23 mouse cellular contexts compared by ENCODE assay signal in genomic region chr13:94144451-94144850, GRCm38 (mm10).
DNase-seq lines count a peak whose midpoint lies in the region; ATAC-seq and TF ChIP-seq lines count a peak whose summit lies in the region.
"Had no signal": no experiment of that assay in that cellular context is flagged by ENCODE, and none has a peak within 500 bp of the region (broad histone marks: within the 10 kb centered on the region; RNA-seq: fewer than 3 reads in every experiment).

No protein-coding gene starts in this region.

- no peak for TF ChIP-seq POLR2A in myocyte (IDR thresholded peaks at IDR 0.05; ENCODE audit: insufficient read length, low read depth)

- H3K36me3 ChIP-seq in heart, embryonic 11.5 days (ENCODE audit: control insufficient read depth, insufficient read depth, low read length) = no peaks in the 10 kb centered on the region
- 0 out of 2 replicates have a peak, but pooled peaks cover 3% of the 10 kb centered on the region for H3K36me3 ChIP-seq in kidney, postnatal 0 days (ENCODE audit: insufficient read depth, low read length)
- no peaks in the 10 kb centered on the region for H3K36me3 ChIP-seq in lung, embryonic 15.5 days
- H3K36me3 ChIP-seq in myocyte (ENCODE audit: control insufficient read depth, insufficient read depth) = peaks cover 3% of the 10 kb centered on the region
- H3K36me3 ChIP-seq: embryonic facial prominence, embryonic 13.5 days; G1E; heart, embryonic 12.5 days; hindbrain, embryonic 10.5 days had no signal

- TF ChIP-seq CTCF in kidney, postnatal 0 days (IDR thresholded peaks at IDR 0.05; ENCODE audit: low read depth) = no peak

- no peak overlapping the region for H3ac ChIP-seq in myocyte (ENCODE audit: control insufficient read depth, insufficient read length)

- no peak overlapping the region for H3K4me3 ChIP-seq in heart, embryonic 11.5 days (ENCODE audit: low read depth, low read length)
- no peak overlapping the region for H3K4me3 ChIP-seq in kidney, postnatal 0 days (replicated peaks; ENCODE audit: low read depth, low read length)
- H3K4me3 ChIP-seq in lung, embryonic 15.5 days = no peak overlapping the region
- H3K4me3 ChIP-seq in myocyte = no peak overlapping the region
- H3K4me3 ChIP-seq: embryonic facial prominence, embryonic 13.5 days; forebrain, embryonic 13.5 days; heart, embryonic 12.5 days; hindbrain, embryonic 10.5 days had no signal

- 51% methylated on average over 8 of the region's 8 CpGs for WGBS in heart, embryonic 11.5 days (ENCODE audit: insufficient replicate concordance)
- 38% methylated on average over 8 of the region's 8 CpGs for WGBS in kidney, postnatal 0 days
- WGBS in lung, embryonic 15.5 days = 51% methylated on average over 8 of the region's 8 CpGs

- H3K27ac ChIP-seq in heart, embryonic 11.5 days (ENCODE audit: low read depth, low read length) = no peak overlapping the region
- H3K27ac ChIP-seq in kidney, postnatal 0 days = peak overlapping the region; percentile 75; the same call in 1 of the 2 replicates
- H3K27ac ChIP-seq in lung, embryonic 15.5 days = peak overlapping the region; percentile 83; the same call in 1 of the 2 replicates
- H3K27ac ChIP-seq: embryonic facial prominence, embryonic 13.5 days; forebrain, embryonic 13.5 days; hindbrain, embryonic 10.5 days; hindbrain, embryonic 14.5 days had no signal

- peaks cover 50% of the 10 kb centered on the region for H3K4me1 ChIP-seq in heart, embryonic 11.5 days (ENCODE audit: control insufficient read depth, insufficient read depth, low read length)
- H3K4me1 ChIP-seq in kidney, postnatal 0 days (replicated peaks; ENCODE audit: insufficient read depth, low read length) = peaks cover 49% of the 10 kb centered on the region
- peaks cover 67% of the 10 kb centered on the region for H3K4me1 ChIP-seq in lung, embryonic 15.5 days

- ATAC-seq in heart, embryonic 11.5 days (replicated peaks; ENCODE audit: insufficient number of reproducible peaks, low FRiP score, low TSS enrichment) = no peak
- ATAC-seq in kidney, postnatal 0 days (replicated peaks; ENCODE audit: low FRiP score, low read depth) = no peak
- no peak for ATAC-seq in lung, embryonic 15.5 days (ENCODE audit: borderline replicate concordance, extremely low read depth, low FRiP score, low TSS enrichment)
- ATAC-seq: CD4-positive, CD25-positive, alpha-beta regulatory T cell, adult 4 months; forebrain, embryonic 13.5 days; forebrain, postnatal 0 days had no signal

- H3K27me3 ChIP-seq in heart, embryonic 11.5 days (ENCODE audit: control insufficient read depth, insufficient read depth, low read length) = no peaks in the 10 kb centered on the region
- H3K27me3 ChIP-seq in kidney, postnatal 0 days (ENCODE audit: insufficient read depth, low read length) = no peaks in the 10 kb centered on the region
- no peaks in the 10 kb centered on the region for H3K27me3 ChIP-seq in lung, embryonic 15.5 days
- H3K27me3 ChIP-seq in myocyte (ENCODE audit: control insufficient read depth, insufficient read depth, insufficient read length) = no peaks in the 10 kb centered on the region
- H3K27me3 ChIP-seq: embryonic facial prominence, embryonic 13.5 days; forebrain, embryonic 13.5 days; heart, embryonic 12.5 days had no signal

- DNase-seq in heart, adult 8-10 months (ENCODE audit: low spot score) = no peak
- peak; percentile 69 for DNase-seq in kidney, postnatal 0 days (ENCODE audit: low spot score)
- no peak for DNase-seq in kidney, postnatal 36 days
- DNase-seq in lung, postnatal 25 days (ENCODE audit: low spot score) = no peak
- DNase-seq in heart, adult 11 months = no peak
- DNase-seq: adrenal gland, adult 8-10 months; adrenal gland, postnatal 36 days; B cell, adult 2 months; cerebellum, adult 11-12 months; cerebellum, adult 9-10 months; cerebellum, postnatal 25 days; forebrain, postnatal 0 days; gastrocnemius, postnatal 14 days had no signal

- H3K4me2 ChIP-seq in heart, embryonic 11.5 days = peak overlapping the region; percentile 1; the same call in 1 of the 2 replicates
- H3K4me2 ChIP-seq in kidney, postnatal 0 days (ENCODE audit: low read length) = no peak overlapping the region
- H3K4me2 ChIP-seq in lung, embryonic 15.5 days = no peak overlapping the region
- H3K4me2 ChIP-seq in myocyte (ENCODE audit: low read depth) = no peak overlapping the region
- H3K4me2 ChIP-seq: embryonic facial prominence, embryonic 13.5 days; forebrain, embryonic 13.5 days; hindbrain, embryonic 14.5 days had no signal

- no peak overlapping the region for H3K9ac ChIP-seq in heart, embryonic 11.5 days (ENCODE audit: low read depth, low read length)
- no peak overlapping the region for H3K9ac ChIP-seq in kidney, postnatal 0 days (ENCODE audit: low read depth, low read length)
- H3K9ac ChIP-seq in lung, embryonic 15.5 days = no peak overlapping the region
- H3K9ac ChIP-seq: embryonic facial prominence, embryonic 13.5 days; forebrain, embryonic 13.5 days; forebrain, postnatal 0 days; heart, embryonic 12.5 days; hindbrain, embryonic 14.5 days had no signal

- H3K79me2 ChIP-seq in myocyte (ENCODE audit: control insufficient read depth, insufficient read depth) = peaks cover 53% of the 10 kb centered on the region

- H3K9me3 ChIP-seq in heart, embryonic 11.5 days (replicated peaks; ENCODE audit: control insufficient read depth, low read length) = no peaks in the 10 kb centered on the region
- no peaks in the 10 kb centered on the region for H3K9me3 ChIP-seq in kidney, postnatal 0 days (replicated peaks; ENCODE audit: low read length)
- H3K9me3 ChIP-seq in lung, embryonic 15.5 days = no peaks in the 10 kb centered on the region
- H3K9me3 ChIP-seq: embryonic facial prominence, embryonic 13.5 days; forebrain, embryonic 13.5 days; G1E; heart, embryonic 12.5 days; hindbrain, embryonic 10.5 days had no signal

TF ChIP-seq in myocyte, 11 proteins besides CTCF, POLR2A, EP300 and RAD21:
- TF ChIP-seq CEBPB (IDR thresholded peaks at IDR 0.05; ENCODE audit: insufficient read depth, poor library complexity, severe bottlenecking) (no peak), USF1 (IDR thresholded peaks at IDR 0.05; ENCODE audit: low read depth) (no peak), POLR2AphosphoS2 (IDR thresholded peaks at IDR 0.05; ENCODE audit: insufficient read length, low read depth) (peak; percentile 44), SRF (IDR thresholded peaks at IDR 0.05; ENCODE audit: control insufficient read depth, insufficient read length, low read depth) (no peak)
